Mouse (Mus musculus) layer of hippocampus, postnatal 10 days (tissue): ENCODE data around the gene Zfp580. TPM values are rescaled to one million over a fixed set of nuclear protein-coding genes. Genes with fewer than 3 reads are reported as not detected.
A peak's percentile ranks its signal among the peaks of the same experiment; 100 is the strongest.
"Not testable (repeated sequence)": the region's sequence is repeated elsewhere in the genome, so short reads cannot be mapped to it uniquely, and the experiment has no call there.

Experiments
- DNase-seq, 2 experiments: peaks; one replicate each; pipeline ENCODE4 v3.0.0; 2021; ENCODE audit warnings: low spot score in 2 of 2
- long read RNA-seq: library from polyadenylated mRNA; stranded (forward); transcript quantifications from one replicate; pipeline ENCODE4 v2.0.0, GENCODE M21; 2023
- total RNA-seq, 2 experiments: library from RNA; stranded (reverse); gene quantifications; 2 replicates each; pipeline ENCODE4 v1.2.3; 2021

Gene Zfp580
- 10 to 100 TPM; 74.9 to 80.4 TPM for total RNA-seq
- long read RNA-seq, transcript Zfp580-201 (2 exons, 1,096 nt): major isoform, 97 of 103 reads
- long read RNA-seq, partial matches to known transcripts: 0 of 103 reads
- long read RNA-seq, other reads (novel, unspliced or antisense): 6 of 103 reads

DNA sequence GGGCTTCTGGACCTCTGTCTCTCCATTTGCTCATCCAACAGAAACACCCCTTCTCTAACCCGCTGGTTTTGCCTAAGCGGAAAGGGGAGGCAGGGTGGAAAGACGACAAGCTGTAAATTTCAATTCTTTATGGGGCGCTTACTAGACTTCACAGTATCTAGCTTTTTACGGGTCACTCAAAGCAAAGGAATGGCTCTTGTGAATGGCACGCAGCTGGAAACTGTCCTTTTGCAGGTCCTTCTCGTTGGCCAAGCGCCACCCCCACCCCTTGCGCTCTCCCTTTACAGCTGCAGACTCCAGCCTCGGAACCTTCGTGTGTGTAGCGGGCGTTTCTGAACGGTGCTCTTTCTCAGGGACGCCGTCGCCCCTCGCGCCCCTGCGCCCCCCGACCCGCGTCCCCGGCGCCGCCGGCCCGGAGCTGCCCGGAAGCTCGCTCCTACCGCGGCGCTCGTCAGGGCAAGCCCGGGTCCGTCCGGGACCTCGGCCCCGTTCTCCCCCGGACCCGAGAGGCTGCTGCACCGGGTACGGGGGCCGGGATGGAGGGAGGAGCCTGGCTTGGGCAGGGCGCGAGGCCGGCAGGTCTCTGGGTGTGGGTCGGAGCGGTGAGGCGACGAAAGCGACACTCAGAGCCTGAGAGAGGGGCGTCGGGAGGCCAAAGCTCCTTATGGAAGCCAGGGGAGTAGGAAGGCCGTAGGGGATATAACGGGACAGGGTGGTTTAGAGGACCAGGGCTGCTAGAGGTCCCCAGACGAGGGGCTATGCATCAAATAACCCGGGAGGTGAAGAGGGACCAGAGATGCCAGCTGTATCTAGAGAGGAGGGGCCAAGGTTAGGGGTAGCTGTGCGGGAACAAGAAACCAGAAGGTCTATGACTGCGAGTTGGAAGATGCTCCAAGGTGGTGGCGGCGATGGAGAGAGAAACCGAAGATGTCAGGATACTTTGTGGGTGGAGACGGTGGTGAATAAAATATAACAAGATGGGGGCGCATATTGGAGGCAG, at the start of gene Zfp580:
Zfp580 (plus strand) TSS at position 346 of the 1,000 bp plus-strand sequence.
- peak; percentile 84 to 87 for DNase-seq

DNA sequence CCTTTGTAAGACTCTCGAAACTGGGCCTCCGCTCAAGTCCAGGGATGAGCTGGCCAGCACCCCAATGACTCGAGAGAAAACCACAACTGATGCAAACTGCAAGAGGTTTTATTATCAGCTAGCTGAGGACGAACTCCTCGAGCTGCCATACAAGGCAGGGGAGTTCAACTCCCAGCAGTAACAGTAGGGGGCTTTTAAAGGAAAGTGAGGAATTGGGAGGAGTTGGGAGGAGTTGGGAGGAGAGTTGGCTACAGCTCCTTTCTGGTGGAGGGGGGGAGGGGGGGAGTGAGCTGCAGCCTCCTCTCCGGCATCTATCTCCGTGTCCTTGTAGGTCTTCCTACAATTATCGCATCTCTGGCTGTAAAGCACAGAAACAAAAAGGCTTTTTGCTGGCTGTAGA, 48.5 kb upstream of the Zfp580 start:
- not testable (repeated sequence) for DNase-seq

DNA sequence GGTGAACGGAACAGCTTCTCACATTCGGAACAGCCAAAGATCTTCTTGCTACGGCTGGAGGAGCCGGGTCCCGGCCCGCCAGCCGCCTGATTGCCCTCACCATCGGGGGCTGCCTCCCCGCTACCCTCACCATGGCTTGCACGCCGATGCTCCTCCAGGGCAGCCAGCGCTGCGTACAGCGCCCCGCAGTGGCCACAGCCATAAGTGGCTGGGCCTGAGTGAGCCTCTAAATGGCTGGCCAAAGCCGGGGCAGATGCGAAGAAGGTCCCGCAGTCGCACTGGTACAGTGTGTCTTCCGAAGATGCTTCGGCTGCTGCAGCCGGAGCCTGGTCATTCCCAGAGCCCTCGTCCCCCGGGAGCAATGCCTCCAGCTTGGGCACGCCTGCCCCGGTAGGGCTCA, 43.1 kb upstream of the Zfp580 start:
- DNase-seq: no peak

DNA sequence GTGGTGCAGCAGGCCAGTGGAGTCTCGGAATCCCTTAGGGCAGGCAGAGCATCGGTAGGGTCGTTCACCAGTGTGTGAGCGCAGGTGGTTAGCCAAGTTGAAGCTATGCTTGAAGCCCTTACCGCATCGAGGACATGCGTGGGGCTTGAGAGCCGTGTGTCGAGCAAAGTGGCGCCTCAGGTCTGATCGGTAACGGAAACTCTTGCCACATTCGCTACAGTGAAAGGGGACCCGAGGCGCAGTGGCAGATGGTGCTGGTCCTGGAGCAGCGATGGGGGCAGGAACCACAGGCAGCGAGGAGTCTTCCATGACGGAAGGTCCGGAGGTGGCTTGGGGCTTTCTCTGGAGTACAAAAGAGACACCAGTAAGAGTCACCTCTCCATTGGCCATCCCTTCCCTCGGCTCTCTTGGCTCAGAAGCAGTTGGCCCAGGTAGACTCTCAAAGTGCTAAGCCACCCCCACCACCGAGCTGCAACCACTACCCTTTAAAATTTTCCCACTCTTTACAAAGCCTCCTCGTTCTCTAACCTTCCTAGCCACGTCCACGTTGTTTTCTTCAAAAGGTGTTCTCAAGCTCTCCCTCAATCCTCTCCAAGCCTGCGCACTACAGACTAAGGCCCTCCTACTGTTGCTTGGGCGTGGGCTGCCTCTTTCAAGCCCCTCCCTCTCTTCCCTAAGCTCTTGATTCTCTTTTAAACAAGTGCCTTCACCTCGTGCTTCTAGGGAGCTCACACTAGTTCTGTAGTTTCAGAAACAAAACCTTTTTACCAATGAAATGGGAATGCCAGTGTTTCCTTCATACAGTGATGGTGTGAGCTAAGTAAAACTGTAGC, 38.4 kb upstream of the Zfp580 start:
- no peak for DNase-seq

DNA sequence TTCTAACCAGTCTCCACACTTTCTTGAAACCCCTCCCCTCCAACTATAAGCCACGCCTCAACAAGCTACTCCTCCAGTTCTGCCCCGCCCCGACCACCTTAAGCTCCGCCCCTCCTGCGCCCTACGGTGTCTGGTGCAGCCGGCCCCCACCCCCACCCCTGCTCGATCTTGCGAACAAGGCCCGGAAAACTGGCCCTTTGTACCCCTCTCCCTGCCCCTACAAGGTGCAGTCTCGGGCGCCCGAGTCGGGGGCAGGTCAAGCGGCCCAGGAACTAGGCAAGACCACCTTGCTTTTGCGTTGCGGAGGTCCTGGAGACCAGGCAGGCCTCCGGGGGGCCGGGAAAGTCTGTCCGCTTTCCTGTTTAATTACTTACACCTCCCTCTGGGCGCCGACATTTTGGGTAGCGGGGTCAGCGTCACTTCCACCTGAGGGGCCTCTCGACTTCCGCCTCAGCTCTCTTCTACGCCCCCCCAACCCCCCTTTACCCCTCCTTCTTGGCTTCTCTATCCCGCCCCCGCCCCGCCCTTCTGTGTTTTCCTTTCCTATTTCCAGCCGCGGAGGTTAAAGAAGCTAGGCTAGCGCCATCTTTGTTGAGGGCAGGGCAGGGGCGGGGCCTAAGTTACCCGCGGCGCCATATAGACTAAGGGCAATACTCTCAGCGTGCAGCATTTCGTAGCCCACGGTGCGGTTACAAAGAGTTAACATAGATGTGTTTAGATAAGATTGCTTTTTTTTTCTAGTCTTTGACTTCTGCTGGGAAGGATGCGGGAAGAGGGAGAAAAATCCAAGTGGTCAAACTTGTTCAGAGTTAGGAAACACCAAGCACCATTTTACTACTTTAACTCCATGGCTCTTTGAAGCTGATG, 36.9 kb upstream of the Zfp580 start, which contains the start of the genes Zfp524 and Fiz1:
Zfp524 (plus strand) TSS at position 165 of the 867 bp plus-strand sequence.
Fiz1 (minus strand) TSS at position 447 of the 867 bp plus-strand sequence.
- peak; percentile 96 to 98 for DNase-seq

DNA sequence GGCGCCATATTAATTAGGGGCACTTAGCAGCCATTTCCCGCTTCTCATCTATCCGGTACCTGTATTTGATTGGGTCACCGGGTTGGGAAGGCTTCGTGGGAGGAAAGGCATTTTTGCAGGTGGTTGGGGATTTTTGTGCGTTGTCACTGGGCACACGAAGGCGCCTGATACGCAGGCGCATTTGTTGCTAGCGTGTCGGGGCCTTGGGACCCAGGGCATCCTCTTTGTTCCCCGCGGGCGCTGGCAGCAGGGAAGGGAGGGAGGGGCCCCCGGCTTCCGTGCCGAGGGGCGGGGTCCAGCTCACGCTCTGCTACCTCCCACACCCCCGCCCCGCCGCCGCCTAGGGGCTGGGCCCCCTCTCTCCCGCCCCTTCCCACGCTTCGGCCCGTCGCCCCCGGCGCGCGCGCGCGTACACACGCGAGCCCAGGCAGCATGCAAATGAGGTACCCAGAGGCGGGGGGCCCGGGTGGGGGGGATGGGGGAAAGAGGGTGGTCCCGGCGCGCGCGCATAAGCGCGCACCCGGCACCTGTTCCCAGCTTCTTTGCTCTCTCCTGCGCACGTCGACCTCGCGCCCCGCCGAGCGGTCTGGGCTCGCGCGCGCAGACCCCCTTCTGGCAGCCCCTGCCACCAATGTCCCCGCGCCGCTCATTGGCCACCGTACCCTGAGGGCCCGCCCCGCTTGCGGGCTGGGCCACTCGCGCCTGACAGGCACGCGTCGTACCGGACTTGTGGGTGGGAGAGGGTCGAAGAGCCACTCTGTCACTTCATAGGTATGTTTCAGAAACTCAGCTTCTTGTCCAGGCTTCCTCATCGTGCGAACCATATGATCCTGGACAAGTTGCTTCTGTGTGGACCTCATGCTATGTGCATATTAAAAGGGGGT, 36.0 kb upstream of the Zfp580 start, which contains the start of gene Gm44973:
Gm44973 (plus strand) TSS at position 379 of the 884 bp plus-strand sequence.
- peak; percentile 89 to 94 for DNase-seq

DNA sequence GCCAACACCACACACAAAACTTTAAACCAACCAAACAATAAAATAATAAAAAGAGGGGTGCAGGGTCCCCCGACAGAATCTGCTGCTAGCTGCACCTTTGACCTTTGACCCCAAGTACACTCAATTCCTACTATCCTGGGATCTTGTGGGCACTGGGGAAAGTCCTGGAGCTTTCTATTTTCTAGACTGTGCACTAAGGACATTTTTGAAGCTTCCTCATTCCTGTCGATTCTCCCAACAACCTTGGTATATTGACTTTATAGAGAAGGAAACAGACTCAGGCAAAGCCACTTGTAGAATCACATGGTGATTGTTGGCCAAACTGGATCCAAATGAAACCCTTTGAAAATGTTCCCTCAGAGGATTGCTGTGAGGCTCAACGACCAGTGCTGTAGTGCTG, 35.3 kb upstream of the Zfp580 start:
- DNase-seq: no peak

DNA sequence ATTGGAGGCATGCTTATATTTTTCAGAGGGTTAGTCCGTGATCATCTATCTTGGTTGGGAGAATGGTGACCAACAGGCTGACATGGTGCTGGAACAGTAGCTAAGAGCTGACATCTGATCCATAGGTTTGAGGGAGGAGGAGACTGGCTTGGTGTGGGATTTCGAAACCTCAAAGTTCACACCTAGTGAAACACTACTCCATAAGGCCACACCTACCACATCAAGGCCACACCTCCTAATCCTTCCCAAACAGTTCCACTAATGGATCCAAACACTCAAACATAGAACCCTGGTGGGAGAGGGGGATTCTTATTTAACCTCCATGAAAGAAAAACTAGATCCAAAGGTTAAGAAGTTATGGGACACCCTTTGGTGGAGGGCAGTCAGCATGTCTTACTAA, 34.4 kb upstream of the Zfp580 start:
- no peak for DNase-seq

DNA sequence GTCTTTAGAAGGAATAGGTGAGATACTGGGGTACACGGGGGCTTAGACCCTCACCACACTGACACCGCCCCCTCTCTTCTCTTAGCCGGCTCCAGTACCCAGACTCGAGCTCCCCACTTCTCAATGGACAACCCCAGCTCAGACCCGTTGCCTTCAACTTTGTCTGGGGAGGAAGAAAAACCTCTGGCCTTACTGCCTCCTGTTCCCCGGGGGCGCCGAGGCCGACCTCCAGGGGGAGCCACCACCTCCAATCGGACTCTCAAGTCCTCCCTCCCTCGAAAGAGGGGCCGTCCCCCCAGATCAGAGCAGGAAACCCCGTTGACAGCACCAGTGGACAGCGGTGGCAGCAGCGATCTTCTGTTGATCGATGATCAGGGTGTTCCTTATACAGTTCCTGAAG, 34.0 kb upstream of the Zfp580 start:
- DNase-seq: no peak

DNA sequence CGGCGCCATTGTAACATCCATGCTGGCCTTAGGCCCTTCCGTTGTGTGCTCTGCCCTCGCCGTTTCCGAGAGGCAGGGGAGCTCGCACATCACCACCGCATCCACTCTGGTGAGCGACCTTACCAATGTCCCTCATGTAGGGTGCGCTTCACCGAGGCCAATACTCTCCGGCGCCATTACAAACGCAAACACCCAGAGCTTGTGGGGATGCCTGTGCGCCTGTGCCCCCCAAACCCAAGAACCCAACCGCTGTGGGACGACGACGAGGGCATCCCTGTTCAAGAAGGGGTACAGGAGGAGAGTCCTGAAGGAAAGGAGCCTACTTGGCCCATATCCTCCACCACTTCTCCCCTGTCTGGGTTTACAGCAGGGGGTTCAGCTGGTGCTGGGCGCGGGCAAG, 33.4 kb upstream of the Zfp580 start:
- DNase-seq: no peak

DNA sequence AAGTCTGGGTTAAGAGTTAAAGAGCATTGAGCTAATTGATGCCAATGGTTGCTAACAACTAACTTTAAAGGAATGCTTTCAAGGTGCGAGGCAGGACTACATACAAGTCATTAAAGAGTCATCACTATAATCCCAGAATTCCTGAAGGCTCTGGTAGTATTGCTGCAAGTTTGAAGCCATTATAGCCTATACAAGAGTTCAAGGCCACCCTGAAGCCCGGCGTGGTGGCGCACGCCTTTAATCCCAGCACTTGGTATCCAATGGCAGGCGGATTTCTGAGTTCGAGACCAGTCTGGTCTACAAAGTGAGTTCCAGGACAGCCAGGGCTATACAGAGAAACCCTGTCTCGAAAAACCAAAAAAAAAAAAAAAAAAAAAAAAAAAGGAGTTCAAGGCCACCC, 31.8 kb upstream of the Zfp580 start:
- not testable (repeated sequence) for DNase-seq

DNA sequence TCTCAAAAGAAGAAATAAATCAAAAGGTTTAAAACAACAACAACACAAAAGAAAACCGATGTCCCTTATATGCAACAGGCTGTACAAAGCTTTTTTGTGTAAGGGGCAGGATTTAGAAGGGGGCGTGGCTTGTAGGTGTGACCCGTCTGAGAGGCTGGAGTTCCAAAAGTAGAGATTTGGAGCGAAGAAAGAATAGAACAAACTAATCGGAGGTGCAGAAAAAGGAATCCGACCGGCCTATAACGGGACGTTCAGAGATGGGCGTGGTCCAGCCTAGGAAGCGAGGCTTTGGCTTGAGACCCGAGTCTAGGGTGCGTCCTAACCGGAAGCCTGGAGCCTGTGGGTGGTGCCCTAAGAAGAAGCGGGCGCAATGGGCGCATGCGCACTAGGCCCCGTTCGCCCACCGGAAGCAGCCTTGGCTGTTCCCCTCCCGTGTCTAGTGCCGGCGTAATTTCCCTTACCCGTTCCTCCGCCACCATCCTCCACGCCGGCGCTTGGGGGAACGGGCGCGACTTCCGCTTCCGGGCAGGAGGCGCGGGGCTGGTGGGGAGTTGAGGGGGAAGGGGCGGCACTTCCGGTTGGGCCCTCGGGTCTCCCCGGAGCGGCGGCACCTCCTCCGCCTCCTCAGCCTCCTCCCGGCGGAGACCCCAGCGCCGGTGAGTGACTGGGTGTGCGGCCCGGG, 31.2 kb upstream of the Zfp580 start, which contains the start of the genes Zfp865 and Ccdc106:
Zfp865 (plus strand) TSS at position 377 of the 682 bp plus-strand sequence.
Ccdc106 (plus strand) TSS at position 554 of the 682 bp plus-strand sequence.
- peak; percentile 98 to 99 for DNase-seq

DNA sequence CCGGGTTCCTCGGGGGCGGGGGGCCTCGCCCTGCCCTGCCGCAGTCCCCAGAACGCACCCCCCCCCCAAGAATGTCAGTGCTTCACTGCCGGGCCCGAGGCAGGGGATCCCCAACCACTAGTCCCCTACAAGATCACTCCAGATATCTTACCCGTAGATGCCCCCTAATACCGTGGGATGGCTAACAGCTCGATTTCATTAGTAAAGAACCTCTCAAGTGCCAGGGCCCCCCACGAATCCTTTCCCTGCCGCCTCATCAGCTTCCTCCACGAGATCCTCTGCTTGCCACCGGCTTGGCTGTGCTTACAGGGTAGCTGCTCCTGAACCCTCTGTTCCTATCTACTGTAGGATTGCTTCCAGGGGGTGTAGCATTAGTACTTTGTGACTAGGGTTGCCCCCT, 30.7 kb upstream of the Zfp580 start:
- DNase-seq: no peak

DNA sequence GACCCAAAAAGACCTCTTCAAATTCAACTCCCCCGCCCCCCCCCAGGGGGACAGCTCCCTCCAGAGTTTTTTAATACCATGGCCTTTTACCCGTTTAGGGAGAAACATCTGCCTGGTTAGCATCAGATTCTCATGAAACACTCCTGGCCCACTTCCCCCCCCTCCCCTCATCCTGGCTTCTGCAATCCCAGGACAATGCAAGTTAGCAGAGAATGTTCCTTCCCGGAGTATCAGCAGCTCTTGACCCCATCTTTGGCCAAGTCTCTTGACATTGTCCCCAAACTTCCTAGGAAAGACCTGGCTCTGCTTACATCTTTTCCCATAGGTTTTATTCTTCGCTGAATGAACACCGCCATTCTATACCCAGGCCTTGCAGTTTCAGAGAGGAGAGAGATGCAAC, 30.1 kb upstream of the Zfp580 start:
- DNase-seq: no peak

DNA sequence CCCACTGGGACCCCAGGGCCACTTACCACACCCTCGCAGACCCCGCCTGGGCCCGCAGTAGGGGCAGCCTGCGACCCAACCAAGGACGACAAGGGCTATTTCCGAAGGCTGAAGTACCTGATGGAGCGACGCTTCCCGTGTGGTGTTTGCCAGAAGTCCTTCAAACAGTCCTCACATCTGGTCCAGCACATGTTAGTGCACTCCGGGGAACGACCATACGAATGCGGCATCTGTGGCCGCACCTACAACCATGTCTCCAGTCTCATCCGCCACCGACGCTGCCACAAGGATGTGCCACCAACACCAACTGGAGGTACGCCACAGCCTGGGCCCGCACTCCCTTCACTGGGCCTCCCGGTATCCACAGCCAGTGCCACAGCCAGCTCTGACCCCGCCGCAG, 21.8 kb upstream of the Zfp580 start:
- no peak for DNase-seq

DNA sequence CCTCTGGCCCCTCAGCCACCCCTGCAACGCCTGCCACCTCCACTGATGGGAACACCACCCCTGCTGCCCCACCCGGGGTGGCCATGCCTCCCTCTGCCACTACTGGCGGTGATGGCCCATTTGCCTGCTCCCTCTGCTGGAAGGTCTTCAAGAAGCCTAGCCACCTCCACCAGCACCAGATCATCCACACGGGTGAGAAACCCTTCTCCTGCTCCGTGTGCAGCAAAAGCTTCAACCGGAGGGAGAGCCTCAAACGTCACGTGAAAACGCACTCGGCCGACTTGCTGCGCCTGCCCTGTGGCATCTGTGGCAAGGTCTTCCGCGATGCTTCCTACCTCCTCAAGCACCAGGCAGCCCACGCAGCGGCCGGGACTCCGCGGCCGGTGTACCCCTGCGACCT, 21.4 kb upstream of the Zfp580 start:
- no peak for DNase-seq

DNA sequence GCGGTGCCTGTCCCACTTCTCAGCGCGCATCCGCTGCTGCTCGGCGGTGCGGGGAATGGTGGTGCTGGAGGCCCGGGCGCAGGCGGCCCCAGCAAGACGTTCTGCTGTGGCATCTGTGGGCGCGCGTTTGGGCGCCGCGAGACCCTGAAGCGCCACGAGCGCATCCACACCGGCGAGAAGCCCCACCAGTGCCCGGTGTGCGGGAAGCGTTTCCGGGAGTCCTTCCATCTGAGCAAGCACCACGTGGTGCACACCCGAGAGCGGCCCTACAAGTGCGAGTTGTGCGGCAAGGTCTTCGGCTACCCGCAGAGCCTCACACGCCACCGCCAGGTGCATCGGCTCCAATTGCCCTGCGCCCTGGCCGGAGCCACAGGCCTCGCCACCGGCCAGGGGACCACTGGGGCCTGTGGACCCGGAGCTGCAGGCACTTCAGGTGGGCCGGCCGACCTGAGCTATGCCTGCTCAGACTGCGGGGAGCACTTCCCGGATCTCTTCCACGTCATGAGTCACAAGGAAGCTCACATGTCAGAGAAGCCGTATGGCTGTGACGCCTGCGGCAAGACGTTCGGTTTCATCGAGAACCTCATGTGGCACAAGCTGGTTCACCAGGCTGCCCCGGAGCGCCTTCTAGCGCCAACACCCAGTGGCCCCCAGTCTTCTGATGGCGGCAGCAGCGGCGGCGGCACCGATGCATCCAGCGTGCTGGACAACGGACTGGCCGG, 20.6 kb upstream of the Zfp580 start:
- no peak for DNase-seq

DNA sequence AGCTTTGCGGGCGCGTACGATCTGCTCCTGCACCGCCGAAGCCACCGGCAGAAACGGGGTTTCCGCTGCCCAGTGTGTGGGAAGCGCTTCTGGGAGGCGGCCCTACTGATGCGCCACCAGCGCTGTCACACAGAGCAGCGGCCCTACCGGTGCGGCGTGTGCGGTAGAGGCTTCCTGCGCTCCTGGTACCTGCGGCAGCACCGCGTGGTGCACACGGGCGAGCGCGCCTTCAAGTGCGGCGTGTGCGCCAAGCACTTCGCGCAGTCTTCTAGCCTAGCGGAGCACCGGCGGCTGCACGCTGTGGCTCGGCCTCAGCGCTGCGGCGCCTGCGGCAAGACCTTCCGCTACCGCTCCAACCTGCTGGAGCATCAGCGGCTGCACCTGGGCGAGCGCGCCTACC, 19.8 kb upstream of the Zfp580 start:
- DNase-seq: no peak
